Mouse (Mus musculus): ENCODE data around the gene Spata31d1a. TPM values are rescaled to one million over a fixed set of nuclear protein-coding genes. Genes with fewer than 3 reads are reported as not detected.

The Spata31d1a gene
- not detected in 2 replicates for polyA plus RNA-seq (2012; rRNA removed)

DNA sequence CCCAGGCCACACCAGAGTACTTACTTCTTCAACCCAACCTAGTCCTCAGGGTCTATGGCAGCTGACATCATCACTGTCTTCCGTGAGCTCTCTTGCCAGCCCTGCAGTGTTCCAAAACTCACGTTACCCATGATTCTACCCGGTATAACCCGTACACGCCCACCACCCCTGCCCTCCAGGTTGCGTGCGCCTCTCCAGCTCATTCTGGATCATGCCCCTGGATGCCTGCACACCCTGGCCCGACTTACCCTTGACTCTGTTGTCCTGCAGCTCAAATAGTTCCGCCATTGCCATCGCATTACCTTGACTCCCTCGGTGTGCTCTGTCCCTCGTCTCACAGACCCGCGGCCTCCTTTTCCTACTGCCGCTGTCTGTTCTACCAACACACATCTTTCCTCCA is at the start of gene Spata31d1a:
Spata31d1a (minus strand) TSS at position 101 of the 400 bp plus-strand sequence.
- Histone ChIP-seq H3K4me1 (ENCODE audit: control insufficient read depth, insufficient read depth, low read length) (no peaks in the 10 kb centered on the region), H3K4me3 (ENCODE audit: insufficient read depth, low read depth, low read length) (no peak within 1 kb of the TSS), H3K27ac (ENCODE audit: insufficient read depth, low read depth, low read length) (no peak within 1 kb of the TSS), H3K27me3 (replicated peaks; ENCODE audit: control insufficient read depth, insufficient read depth, low read length) (no peaks in the 10 kb centered on the region), H3K36me3 (ENCODE audit: control insufficient read depth, insufficient read depth, low read length) (no peaks in the 10 kb centered on the region)
- 92% methylated on average over 15 of the region's 15 CpGs for WGBS
- DNase-seq = no peak
- TF ChIP-seq POLR2A (IDR thresholded peaks at IDR 0.05; ENCODE audit: low read depth, low read length) = no peak
- TF ChIP-seq CTCF (conservative IDR thresholded peaks at IDR 0.05; ENCODE audit: insufficient read depth, insufficient read length, low read depth, low read length) = no peak

DNA sequence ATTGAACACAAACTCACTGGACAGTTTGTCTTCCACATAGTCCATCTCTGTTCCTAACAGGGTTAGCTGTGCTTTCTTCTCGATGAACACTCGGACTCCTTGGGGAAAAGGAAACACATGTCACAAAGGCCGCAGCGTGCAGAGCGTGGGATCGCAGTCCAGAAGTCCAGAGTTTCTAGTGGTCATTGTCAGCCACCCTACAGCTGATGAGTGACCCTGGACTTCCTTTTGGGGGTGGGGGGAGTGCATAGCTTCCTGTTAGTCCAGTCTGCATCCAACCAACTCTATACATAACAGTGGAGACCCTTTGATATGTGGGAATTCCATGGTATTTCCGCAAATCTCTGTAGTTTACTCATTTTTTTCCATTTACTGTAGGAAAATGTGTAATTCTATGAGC is 46.8 kb upstream of the Spata31d1a start:
- no peak for DNase-seq
- Histone ChIP-seq H3K36me3 (ENCODE audit: control insufficient read depth, insufficient read depth, low read length) (peaks cover 8% of the 10 kb centered on the region), H3K4me1 (ENCODE audit: control insufficient read depth, insufficient read depth, low read length) (no peaks in the 10 kb centered on the region), H3K27me3 (replicated peaks; ENCODE audit: control insufficient read depth, insufficient read depth, low read length) (no peaks in the 10 kb centered on the region), H3K27ac (ENCODE audit: insufficient read depth, low read depth, low read length) (no peak overlapping the region), H3K4me3 (ENCODE audit: insufficient read depth, low read depth, low read length) (no peak overlapping the region)
- 79% methylated on average over 7 of the region's 7 CpGs for WGBS
- TF ChIP-seq CTCF (conservative IDR thresholded peaks at IDR 0.05; ENCODE audit: insufficient read depth, insufficient read length, low read depth, low read length) = no peak
- TF ChIP-seq POLR2A (IDR thresholded peaks at IDR 0.05; ENCODE audit: low read depth, low read length) = no peak

DNA sequence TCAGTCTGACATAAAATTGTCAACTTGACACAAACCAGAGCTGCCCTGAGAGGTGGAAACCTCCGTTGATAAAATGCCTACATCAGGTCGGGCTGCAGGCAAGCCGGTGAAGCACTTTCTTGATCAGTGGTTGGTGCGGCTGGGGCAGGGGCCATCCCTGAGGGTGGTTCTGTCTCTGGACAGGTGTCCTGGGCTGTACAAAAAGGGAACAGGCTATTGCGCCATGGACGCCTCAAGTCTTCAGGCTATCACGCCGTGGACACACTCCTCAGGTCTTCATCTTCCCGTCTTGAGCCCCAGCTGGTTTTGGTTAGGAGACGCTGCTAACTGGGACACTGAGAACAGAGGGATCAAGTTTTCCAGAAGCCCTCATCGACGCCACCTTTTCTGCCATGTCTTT is 40.2 kb upstream of the Spata31d1a start:
- WGBS = 84% methylated on average over 12 of the region's 12 CpGs
- TF ChIP-seq POLR2A (IDR thresholded peaks at IDR 0.05; ENCODE audit: low read depth, low read length) (no peak), CTCF (conservative IDR thresholded peaks at IDR 0.05; ENCODE audit: insufficient read depth, insufficient read length, low read depth, low read length) (no peak)
- no peak overlapping the region for H3K27ac ChIP-seq (ENCODE audit: insufficient read depth, low read depth, low read length)
- H3K4me3 ChIP-seq (ENCODE audit: insufficient read depth, low read depth, low read length) = no peak overlapping the region
- no peaks in the 10 kb centered on the region for H3K27me3 ChIP-seq (replicated peaks; ENCODE audit: control insufficient read depth, insufficient read depth, low read length)
- no peaks in the 10 kb centered on the region for H3K4me1 ChIP-seq (ENCODE audit: control insufficient read depth, insufficient read depth, low read length)
- 0 out of 2 replicates have a peak, but pooled peaks cover 2% of the 10 kb centered on the region for H3K36me3 ChIP-seq (ENCODE audit: control insufficient read depth, insufficient read depth, low read length)
- DNase-seq = no peak

DNA sequence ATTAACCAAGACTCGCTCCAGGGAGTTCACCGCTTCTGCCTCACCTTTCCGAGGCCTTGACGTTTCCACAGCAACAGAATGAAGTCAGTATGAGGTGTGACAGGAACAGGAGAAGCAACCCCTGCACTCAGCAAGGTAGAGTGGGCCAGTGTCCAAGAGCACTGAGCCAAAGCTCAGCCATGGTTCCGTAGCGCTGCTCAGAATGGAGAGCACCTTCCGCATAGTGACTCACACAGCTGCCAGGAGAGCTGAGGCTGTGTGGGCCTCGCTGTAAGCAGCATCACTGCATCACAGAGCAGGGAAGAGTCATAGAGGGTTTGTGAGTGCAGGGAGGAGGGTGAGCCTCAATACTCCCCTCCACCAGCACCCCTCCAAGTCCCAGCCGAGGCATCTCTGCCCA is 36.6 kb upstream of the Spata31d1a start, which contains the start of gene 1700014D04Rik:
1700014D04Rik (minus strand) TSS at position 42 of the 400 bp plus-strand sequence.
- Histone ChIP-seq H3K27me3 (replicated peaks; ENCODE audit: control insufficient read depth, insufficient read depth, low read length) (no peaks in the 10 kb centered on the region), H3K36me3 (ENCODE audit: control insufficient read depth, insufficient read depth, low read length) (no peaks in the 10 kb centered on the region), H3K27ac (ENCODE audit: insufficient read depth, low read depth, low read length) (no peak within 1 kb of the TSS), H3K4me1 (ENCODE audit: control insufficient read depth, insufficient read depth, low read length) (no peaks in the 10 kb centered on the region), H3K4me3 (ENCODE audit: insufficient read depth, low read depth, low read length) (no peak within 1 kb of the TSS)
- 65% methylated on average over 9 of the region's 9 CpGs for WGBS
- peak; percentile 55 for DNase-seq
- TF ChIP-seq CTCF (conservative IDR thresholded peaks at IDR 0.05; ENCODE audit: insufficient read depth, insufficient read length, low read depth, low read length) (no peak), POLR2A (IDR thresholded peaks at IDR 0.05; ENCODE audit: low read depth, low read length) (no peak)

DNA sequence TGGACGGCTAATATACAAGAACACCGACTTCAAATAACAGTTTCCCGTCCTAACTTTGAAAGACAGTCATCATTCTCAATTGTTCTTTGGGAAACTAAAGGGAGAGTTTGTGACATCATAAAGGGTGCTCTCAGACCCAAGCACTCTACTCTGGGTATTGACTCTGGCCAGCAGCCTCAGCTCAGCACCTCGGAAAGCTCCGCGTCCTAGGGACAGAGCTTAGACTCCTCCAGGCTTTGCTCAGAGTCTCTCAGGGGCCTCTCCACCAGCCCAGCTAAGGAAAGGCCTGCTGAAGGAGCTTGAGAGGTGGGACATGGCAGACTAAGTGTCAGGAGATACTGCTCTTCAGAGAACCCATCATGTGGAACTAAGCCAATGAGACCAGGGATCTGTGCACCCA is 36.0 kb upstream of the Spata31d1a start:
- no peak for DNase-seq
- H3K27ac ChIP-seq (ENCODE audit: insufficient read depth, low read depth, low read length) = no peak overlapping the region
- 73% methylated on average over 6 of the region's 6 CpGs for WGBS
- no peaks in the 10 kb centered on the region for H3K36me3 ChIP-seq (ENCODE audit: control insufficient read depth, insufficient read depth, low read length)
- no peaks in the 10 kb centered on the region for H3K27me3 ChIP-seq (replicated peaks; ENCODE audit: control insufficient read depth, insufficient read depth, low read length)
- H3K4me1 ChIP-seq (ENCODE audit: control insufficient read depth, insufficient read depth, low read length) = no peaks in the 10 kb centered on the region
- no peak for TF ChIP-seq POLR2A (IDR thresholded peaks at IDR 0.05; ENCODE audit: low read depth, low read length)
- no peak for TF ChIP-seq CTCF (conservative IDR thresholded peaks at IDR 0.05; ENCODE audit: insufficient read depth, insufficient read length, low read depth, low read length)
- no peak overlapping the region for H3K4me3 ChIP-seq (ENCODE audit: insufficient read depth, low read depth, low read length)

DNA sequence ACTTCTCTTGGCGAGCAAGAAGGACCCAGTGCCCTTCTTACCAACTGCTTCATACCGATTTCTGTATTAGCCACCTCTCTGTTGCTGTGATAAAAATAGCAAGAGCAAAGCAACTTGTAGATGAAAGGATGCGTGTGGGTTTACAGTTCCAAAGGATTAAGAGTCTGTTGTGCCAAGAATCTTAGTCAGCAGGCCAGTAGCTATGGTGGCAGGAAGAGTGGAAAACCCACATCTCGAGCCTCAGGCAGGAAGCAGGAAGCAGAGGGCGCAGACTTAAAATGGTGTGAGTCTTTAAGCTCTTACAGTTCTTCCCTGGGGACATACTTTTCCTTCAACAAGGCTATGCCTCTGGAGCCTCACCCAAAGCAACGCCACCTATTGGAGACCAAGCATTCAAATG is 35.3 kb upstream of the Spata31d1a start:
- Histone ChIP-seq H3K27ac (ENCODE audit: insufficient read depth, low read depth, low read length) (no peak overlapping the region), H3K4me3 (ENCODE audit: insufficient read depth, low read depth, low read length) (no peak overlapping the region), H3K4me1 (ENCODE audit: control insufficient read depth, insufficient read depth, low read length) (no peaks in the 10 kb centered on the region), H3K27me3 (replicated peaks; ENCODE audit: control insufficient read depth, insufficient read depth, low read length) (no peaks in the 10 kb centered on the region), H3K36me3 (ENCODE audit: control insufficient read depth, insufficient read depth, low read length) (no peaks in the 10 kb centered on the region)
- no peak for TF ChIP-seq CTCF (conservative IDR thresholded peaks at IDR 0.05; ENCODE audit: insufficient read depth, insufficient read length, low read depth, low read length)
- TF ChIP-seq POLR2A (IDR thresholded peaks at IDR 0.05; ENCODE audit: low read depth, low read length) = no peak
- 74% methylated on average over 6 of the region's 6 CpGs for WGBS
- no peak for DNase-seq

DNA sequence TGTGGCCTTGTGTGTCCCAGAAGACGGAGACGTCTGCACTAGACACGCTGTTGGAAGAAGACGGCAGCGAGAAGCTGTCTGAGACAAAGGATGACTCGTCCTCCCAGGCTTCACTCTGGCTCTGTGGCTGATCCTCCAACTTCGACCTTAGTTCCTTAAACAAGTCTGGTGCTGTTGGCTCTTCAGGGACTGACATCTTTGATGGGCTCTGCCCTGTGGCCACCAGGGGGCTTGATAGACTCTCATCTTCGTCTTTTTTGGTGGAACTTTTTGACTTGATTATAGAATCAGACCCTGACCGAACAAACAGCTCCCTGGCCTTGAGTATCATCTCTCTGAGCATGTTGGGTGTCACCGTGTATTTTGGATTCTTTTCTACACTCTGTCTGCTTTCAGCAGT is 31.6 kb upstream of the Spata31d1a start:
- Histone ChIP-seq H3K27me3 (replicated peaks; ENCODE audit: control insufficient read depth, insufficient read depth, low read length) (no peaks in the 10 kb centered on the region), H3K4me1 (ENCODE audit: control insufficient read depth, insufficient read depth, low read length) (no peaks in the 10 kb centered on the region), H3K36me3 (ENCODE audit: control insufficient read depth, insufficient read depth, low read length) (no peaks in the 10 kb centered on the region), H3K27ac (ENCODE audit: insufficient read depth, low read depth, low read length) (no peak overlapping the region), H3K4me3 (ENCODE audit: insufficient read depth, low read depth, low read length) (no peak overlapping the region)
- WGBS = 71% methylated on average over 10 of the region's 10 CpGs
- DNase-seq = no peak
- TF ChIP-seq POLR2A (IDR thresholded peaks at IDR 0.05; ENCODE audit: low read depth, low read length) (no peak), CTCF (conservative IDR thresholded peaks at IDR 0.05; ENCODE audit: insufficient read depth, insufficient read length, low read depth, low read length) (no peak; the same call in 1 of the 2 replicates)

Data from kidney, adult 2 months (tissue).